Mouse (Mus musculus) spleen, postnatal 14 days (tissue): ENCODE data around the gene Gli3.

Experiments used
- DNase-seq, 2 experiments: peaks; one replicate each; pipeline ENCODE4 v3.0.0; 2021 to 2022; ENCODE audit warnings: low spot score in 2 of 2

Gene Gli3

DNA sequence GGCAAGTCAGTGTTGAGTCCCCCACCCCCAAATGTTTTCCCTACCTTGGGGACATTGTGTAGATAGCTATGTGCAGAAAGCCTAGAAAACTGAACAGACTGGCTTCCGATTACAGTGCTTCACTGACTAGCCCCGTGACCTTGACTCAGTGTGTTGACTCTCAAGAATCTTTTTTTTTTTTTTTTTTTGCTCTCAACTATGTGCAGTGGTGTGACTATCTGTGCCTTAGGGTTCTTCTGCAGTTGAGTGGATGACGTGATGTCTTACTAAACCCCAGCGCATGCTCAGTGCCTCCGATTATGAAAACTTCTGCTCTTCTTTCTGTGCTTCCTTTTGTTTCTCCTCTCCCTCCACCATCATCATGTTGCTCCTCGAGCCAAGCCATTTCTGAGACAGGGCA lies 87.7 kb downstream of the Gli3 start:
- DNase-seq = no peak

- DNase-seq = no peak
Measured at GRCm38 (mm10) chr13:15552009-15552408, 89.0 kb downstream of the Gli3 start.

- DNase-seq = no peak
Measured at GRCm38 (mm10) chr13:15556646-15557098, 93.6 kb downstream of the Gli3 start.

- no peak for DNase-seq
Measured at GRCm38 (mm10) chr13:15561441-15561840, 98.4 kb downstream of the Gli3 start.

DNA sequence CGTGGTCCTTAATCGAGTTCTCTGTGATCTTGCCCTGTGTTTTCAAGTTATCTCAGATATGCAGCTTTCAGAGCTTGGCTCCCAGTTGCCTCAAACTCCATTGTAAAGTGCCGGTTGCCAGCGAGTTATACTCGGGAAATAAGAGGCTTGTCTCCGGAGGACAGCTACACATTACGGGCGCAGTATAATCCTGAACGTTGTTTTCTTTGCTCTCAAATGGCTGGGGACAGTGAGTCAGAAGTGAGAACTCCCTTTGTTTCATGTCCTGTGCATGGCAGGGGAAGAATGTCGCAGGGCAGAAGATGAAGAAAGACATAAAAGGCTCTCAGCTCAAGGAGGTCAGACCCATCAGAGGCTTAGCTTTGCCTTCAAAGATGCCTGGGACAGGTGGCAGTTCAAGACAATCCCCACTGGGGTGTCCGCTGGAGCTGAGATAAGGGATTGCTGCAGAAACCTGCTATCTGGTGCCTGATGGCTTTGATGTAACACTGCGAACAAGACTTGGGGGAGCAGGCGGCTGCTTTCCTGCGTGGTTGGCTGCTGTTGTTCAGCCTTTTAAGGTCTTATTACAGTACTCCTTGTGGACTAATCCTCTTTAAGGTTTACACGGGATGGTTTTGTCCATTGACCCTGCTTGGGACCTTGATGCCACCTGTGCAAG lies 108.0 kb downstream of the Gli3 start:
- no peak for DNase-seq

DNA sequence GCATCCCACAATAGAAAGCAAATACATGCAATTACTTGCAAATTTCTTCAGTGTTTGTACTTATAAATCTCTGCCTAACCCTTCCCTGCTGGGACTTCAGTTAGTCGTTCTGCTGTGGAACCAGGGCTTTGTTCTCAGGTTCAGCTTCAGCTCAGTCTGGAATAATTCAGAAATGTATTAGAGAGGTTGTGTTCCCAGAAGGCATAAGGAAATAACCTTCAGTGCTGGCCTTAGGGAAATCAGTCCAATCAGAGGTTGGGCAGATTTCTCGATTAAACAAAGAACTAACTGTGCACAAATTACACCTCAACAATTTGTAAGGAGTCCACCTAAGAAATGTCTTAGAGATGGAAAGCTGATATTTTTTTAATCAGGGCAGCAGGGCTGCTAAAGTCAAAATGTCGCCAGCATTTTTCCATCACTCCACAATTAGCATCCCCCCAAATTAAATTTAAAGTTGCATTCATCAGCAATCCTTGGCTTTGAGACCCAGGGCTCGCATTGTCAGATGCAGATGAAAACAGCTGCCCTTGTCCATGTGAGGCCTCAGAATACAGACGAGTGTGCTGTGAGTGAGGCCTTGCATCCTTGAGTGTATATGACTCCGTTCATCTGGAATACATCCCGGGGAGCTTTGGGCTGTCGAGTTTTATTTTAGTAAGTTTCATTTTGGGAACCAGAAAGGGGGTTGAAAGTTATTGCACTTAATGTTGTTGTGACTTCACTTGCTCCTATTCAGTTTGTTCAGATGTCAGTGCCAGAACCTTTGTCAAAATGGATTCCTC lies 114.3 kb downstream of the Gli3 start:
- no peak for DNase-seq

DNA sequence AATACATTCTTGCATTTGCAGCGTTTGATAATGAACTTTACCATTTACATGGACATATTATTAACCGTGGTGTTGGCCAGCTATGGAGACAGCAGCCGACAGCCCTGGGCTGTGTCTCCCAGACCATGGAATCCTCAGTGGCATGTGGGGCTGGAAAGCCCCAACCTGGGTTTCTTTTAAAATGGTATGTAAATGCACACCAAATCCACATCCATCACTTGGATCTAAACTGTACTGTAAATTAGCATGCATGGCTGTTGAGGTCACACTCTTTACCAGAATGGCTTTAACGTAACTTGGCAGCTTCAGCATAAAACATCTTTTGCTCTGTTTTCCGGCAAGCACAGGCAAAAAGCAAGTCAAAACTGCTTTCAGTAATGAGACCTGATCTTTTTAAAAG lies 117.4 kb downstream of the Gli3 start:
- DNase-seq = no peak

DNA sequence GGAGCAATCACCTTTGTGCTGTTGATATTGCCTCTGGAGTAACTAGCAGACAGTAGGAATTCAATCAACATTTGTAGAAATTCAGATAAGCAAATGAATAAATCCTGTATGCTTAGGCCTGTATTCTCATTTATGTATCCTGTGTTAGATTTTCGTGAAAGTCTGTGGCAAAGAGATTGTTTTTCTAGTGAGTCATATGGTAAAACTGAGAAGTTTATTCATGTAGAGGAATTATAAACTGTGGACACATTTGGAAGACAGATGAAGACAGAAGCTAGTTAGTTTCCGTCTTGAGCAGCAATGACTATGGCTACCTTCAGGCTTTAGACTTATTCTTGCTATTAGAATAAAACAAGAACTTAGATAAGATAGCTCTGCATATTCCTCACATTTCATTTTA lies 122.9 kb downstream of the Gli3 start:
- DNase-seq = no peak

DNA sequence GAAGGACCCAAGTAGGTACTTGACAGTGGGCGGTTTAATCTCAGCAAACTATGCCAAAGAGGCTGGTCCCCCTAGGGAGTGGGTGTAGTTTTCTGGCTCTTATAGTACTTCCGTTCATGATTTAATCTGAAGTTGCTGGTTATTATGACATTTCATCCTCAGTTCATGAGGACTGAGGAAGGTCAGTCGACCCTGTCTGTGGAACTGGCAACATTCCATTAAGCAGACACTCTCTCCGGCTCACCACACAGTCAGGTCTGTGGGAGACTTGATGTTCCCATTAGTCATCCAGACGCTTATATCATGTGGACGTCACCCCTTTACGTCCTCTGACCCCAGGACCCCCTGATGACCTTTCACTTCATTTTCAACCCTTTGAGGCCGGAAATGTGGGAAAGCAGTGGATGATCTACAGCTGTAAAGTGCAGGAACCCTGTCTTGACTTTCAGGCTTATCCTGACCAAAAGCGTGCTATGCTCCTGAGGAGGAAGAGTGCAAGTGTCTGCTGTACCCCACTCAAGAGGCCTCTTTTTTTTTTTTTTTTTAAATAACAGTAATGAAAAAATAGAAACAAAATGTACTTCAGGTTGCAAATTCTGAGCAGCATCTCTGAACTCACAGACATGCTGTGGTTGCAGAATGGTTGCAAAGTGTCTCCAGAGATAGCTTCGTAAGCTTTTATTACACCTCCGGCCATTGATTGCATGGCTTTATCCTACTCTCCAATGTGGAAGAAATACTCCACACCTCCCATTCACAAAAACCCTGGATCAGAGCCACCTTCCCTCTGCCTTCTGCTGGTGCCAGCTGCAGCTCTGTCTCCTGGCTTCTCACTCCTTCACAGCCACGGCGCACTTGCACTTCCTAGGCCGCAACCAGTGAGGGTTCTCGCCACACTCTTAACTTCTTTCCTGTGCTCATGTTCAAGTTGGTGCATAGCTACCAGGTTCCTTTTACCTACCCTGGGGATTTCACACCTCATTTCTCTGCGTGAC lies 125.5 kb downstream of the Gli3 start:
- DNase-seq = no peak

DNA sequence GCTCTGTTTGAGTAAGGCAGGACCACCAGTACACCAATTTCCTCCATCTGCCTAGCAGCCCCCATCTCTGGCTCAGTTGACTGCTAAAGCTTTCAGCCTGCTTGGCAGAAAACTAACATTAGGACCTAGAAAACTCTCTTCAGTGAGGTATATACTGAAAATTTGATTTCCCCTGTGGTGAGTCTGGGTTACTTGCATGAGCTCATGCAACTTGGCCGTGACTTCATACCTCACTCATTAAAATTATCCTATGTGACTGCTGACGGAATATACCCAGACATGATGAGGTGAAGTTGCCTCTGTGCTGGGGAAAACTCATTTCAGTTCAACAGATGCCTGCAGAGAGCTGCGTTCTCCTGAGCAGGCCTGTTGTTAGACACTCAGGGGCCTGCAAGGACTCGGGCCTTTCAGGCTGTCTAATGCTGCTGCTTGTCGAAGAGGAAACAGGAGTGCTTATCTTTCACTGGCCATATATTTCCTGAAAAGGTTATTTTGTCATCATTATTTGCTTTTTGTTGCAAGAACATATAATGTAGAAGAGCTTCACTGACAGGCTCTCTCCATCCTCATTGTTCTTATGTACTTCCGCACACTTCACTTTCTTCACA lies 127.4 kb downstream of the Gli3 start:
- no peak for DNase-seq

- DNase-seq = no peak
Measured at GRCm38 (mm10) chr13:15596667-15597066, 133.6 kb downstream of the Gli3 start.

- DNase-seq = no peak
Measured at GRCm38 (mm10) chr13:15599741-15600140, 136.7 kb downstream of the Gli3 start.

DNA sequence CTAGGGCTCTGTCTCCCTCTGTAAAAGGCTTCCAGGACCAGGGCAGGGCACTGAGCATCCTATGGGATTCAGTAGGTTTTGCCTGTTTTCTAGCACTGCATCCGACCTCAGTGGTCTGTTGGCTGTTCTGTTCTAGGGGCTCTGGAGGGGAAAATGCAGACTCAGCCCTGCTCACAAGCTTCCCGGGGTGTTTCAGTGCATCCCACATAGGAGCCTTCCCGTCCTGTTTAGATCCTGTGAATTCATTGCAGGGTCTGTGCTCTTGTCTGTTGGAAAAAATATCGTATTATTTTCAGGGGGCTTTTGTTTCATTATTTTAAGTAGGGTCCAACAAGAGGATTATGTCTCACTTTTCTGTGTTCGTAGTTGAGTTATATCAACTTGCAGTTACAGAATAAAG lies 139.1 kb downstream of the Gli3 start:
- DNase-seq = no peak

- no peak for DNase-seq
Measured at GRCm38 (mm10) chr13:15602677-15603221, 139.7 kb downstream of the Gli3 start.

GRCm38 (mm10) chr13:15604074-15604473 lies 141.0 kb downstream of the Gli3 start:
- DNase-seq = no peak

DNA sequence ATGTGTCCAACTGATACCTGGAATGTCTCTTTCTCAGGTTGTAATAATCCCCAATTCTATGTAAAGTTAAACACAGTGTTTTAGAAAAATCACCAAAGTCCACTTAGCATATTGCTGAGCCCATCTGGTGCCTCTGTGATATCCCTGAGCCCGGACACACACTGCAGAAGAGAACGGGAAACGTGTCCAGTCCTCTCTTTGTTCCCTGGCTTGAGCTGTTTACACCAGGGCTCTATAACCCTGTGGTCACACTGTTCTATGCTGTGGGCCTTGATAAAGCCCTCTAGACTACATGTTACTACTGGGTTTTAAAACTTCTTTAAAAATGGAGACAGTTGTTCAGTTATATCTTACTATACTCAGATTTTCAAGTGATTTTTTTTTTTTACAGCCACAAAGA lies 154.4 kb downstream of the Gli3 start:
- no peak for DNase-seq

DNA sequence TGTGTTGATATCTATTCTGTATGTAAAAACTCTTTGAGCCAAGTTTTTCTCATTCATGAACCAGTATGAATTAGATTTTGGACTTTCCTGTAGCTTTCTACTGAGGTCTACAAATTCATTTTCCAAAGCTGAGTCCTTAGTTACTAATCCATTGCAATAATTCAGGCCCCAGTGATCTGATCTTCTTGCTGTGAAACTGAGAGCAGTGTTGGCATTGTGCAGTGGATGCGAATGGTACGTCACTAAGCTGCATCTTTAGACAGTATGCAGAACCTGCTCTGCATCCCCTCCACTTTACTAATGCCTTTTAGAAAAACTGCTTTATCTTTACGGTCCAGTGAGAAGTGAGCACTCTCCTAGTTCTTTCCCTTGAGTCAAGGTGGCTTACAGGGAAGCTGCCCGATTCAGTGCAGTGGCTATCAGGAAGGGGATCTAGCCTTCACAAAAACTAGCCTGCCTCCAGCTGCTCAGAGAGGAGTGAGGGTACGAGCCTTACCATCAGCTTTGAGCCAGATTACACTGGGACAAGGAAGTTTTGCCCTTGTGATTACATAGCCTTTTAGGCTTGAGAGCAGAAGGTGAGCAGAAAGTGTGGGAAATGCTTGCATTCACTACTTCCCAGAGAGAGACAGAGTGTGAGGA lies 155.1 kb downstream of the Gli3 start:
- DNase-seq = no peak

DNA sequence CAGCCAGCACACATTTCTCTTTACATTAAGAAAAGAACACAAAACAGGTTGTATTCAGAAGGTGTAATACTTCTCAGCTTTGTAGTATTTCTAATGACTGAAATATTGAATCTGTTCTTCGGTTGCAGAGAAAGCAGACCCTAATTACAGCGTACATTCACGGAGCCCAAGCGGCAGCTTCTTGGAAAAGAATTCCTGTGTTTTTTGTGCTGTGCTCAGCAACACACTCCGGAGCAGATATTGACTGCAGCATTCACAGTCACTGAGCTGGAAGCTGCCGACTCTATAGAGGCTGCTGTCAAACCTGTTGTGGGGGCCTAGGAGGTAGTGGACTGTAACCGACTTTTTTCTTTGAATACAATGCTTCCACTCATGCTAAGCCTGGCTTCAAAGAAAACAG lies 158.0 kb downstream of the Gli3 start:
- no peak for DNase-seq

GRCm38 (mm10) chr13:15624490-15625353 lies 161.7 kb downstream of the Gli3 start:
- DNase-seq = no peak

DNA sequence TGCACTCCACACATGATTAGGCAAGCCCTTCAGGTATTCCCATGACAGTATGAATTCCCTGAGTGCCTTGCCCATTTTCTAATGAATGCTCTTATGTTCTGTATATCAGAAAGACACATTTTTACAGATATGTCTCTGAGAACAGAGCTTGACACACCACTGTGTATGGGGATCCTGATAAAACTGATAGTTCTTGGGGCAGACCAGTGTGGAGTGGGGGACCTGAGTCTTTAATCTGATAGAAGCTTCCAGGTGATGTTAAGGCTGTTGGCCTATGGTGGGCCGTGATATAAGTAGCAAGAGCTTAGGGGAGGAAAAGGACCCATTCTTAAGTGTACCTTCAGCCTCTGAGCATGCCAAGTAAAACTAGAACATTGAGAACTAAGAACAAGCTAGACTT lies 178.5 kb downstream of the Gli3 start:
- DNase-seq = no peak
